Mouse (Mus musculus) lung, postnatal 0 days (tissue): ENCODE results near the gene Slc6a12. TPM values are rescaled to one million over a fixed set of nuclear protein-coding genes. Genes with fewer than 3 reads are reported as not detected.

Source experiments
- ATAC-seq: fragments of 200-750 bp; cut with Nextera tagmentation; 2 replicates; pipeline ENCODE4 v1.8.0; 2017; ENCODE audit warnings: moderate library complexity
- DNase-seq: peaks from one replicate; pipeline ENCODE4 v3.0.0-alpha.2; 2016; ENCODE audit warnings: low spot score
- H3K27ac ChIP-seq: fragments of 300-500 bp; sonication (generic); 2 replicates; pipeline ENCODE4 v1.5.1; 2014; ENCODE audit warnings: antibody characterized with exemption, mild to moderate bottlenecking, low read length, mixed read lengths
- H3K27me3 ChIP-seq: fragments of 300-500 bp; sonication (generic); replicated peaks from 2 replicates; pipeline ENCODE4 v1.6.1; 2014; ENCODE audit warnings: low read length, mixed read lengths; ENCODE audit not compliant: insufficient read depth
- H3K36me3 ChIP-seq: fragments of 300-500 bp; sonication (generic); 2 replicates; pipeline ENCODE4 v1.6.1; 2014; ENCODE audit warnings: low read length, mixed read lengths; ENCODE audit not compliant: insufficient read depth
- H3K4me1 ChIP-seq: fragments of 300-500 bp; sonication (generic); 2 replicates; pipeline ENCODE4 v1.6.1; 2014; ENCODE audit warnings: antibody characterized with exemption, low read depth, low read length, mixed read lengths; ENCODE audit not compliant: insufficient read depth
- H3K4me2 ChIP-seq: fragments of 300-500 bp; sonication (generic); replicated peaks from 2 replicates; pipeline ENCODE4 v1.6.1; 2014; ENCODE audit warnings: low read depth, mild to moderate bottlenecking, low read length, moderate library complexity, mixed read lengths
- H3K4me3 ChIP-seq: fragments of 300-500 bp; sonication (generic); 2 replicates; pipeline ENCODE4 v1.5.1; 2014; ENCODE audit warnings: low read depth, low read length
- H3K9ac ChIP-seq: fragments of 300-500 bp; sonication (generic); replicated peaks from 2 replicates; pipeline ENCODE4 v1.6.1; 2014; ENCODE audit warnings: low read depth, mild to moderate bottlenecking
- H3K9me3 ChIP-seq: fragments of 300-500 bp; sonication (generic); 2 replicates; pipeline ENCODE4 v1.6.1; 2016; ENCODE audit warnings: low read length, mixed read lengths
- CTCF ChIP-seq: IDR thresholded peaks from 2 replicates; pipeline ENCODE4 v1.5.1; 2016; ENCODE audit warnings: antibody characterized with exemption, mild to moderate bottlenecking
- EP300 ChIP-seq: IDR thresholded peaks from 2 replicates; pipeline ENCODE4 v1.6.1; 2016; ENCODE audit warnings: antibody characterized with exemption, mild to moderate bottlenecking, control low read depth
- WGBS: fragments of 180-500 bp; shearing (Covaris S2); extraction: QIAGEN DNeasy Blood & Tissue Kit; methylation state at CpG from one replicate; pipeline ENCODE4 v1.1.7; 2014; 5-methylcytosine and 5-hydroxymethylcytosine counted together
- polyA plus RNA-seq: library from polyadenylated mRNA; unstranded; fragments of >200 nt; fragmentation: Nextera tagmentation; extraction: Ambion mirVana; gene quantifications from 2 replicates; pipeline ENCODE4 v1.2.1, GENCODE M21; 2015

The Slc6a12 gene
- polyA plus RNA-seq, 1 experiment from 2014 or later: not detected

DNA sequence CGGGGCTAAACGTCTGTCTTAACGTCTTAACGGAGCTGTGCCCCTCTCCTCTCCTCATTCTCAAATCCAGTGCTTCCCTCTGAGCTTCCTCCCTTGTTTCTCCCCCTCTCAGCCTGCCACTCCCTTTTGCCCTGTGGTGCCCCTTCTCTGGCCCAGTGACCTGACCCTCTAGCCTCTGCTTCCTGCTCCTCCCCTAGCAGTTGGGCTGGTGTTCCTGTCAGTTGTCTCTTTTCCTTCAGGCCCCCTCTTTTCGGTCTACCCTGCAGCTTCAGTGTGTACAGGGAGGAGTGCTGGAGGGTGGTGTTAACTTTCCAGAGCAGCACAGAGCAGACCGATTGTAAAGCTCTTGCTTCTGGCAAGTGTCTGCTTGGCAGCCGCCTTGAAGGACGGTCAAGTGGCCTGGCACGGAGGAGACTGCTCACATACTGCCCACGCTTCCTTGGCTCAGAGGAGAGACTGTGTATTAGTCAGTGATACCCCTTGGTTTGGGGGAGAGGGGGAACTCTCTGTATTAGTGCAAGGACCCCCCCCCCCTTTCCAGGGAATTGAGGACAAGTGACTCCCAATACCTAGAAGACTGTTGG lies 16.3 kb upstream of the Slc6a12 start:
- H3K27me3 ChIP-seq: no peaks in the 10 kb centered on the region
- H3K4me3 ChIP-seq: no peak overlapping the region
- H3K9ac ChIP-seq: no peak overlapping the region
- no peak overlapping the region for H3K4me2 ChIP-seq
- WGBS: 33% methylated on average over 10 of the region's 10 CpGs
- no peaks in the 10 kb centered on the region for H3K9me3 ChIP-seq
- ATAC-seq (peak; percentile 42), DNase-seq (peak; percentile 58)
- TF ChIP-seq CTCF (no peak), EP300 (no peak)
- no peaks in the 10 kb centered on the region for H3K36me3 ChIP-seq
- no peaks in the 10 kb centered on the region for H3K4me1 ChIP-seq
- H3K27ac ChIP-seq: no peak overlapping the region

DNA sequence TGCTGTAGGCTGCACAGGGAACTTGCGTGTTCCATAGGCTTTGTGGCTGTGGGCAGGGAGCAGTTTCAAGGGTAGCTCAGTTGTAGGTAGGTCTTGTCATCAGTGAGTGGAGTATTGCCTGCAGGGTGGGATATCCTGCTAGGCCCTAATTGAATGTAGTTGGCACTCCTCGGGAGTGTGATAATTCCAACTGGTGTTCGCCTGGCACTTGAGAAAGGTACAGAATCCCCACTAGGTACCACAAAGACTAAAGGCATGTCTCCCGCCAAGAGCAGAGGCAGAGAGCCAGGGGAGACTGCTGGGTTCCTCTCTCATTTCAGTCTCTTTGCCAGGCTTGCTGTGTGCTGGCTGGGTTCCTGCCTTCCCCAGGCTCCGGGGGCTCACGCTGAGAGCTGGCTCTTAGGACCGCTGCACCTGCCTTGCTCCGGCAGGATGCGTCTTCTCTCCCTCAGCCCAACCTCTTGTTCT lies 14.4 kb upstream of the Slc6a12 start:
- TF ChIP-seq EP300 (no peak), CTCF (no peak)
- DNase-seq (no peak), ATAC-seq (no peak)
- no peak overlapping the region for H3K9ac ChIP-seq
- no peaks in the 10 kb centered on the region for H3K36me3 ChIP-seq
- H3K27me3 ChIP-seq: no peaks in the 10 kb centered on the region
- no peak overlapping the region for H3K4me3 ChIP-seq
- no peak overlapping the region for H3K27ac ChIP-seq
- no peaks in the 10 kb centered on the region for H3K9me3 ChIP-seq
- H3K4me2 ChIP-seq: no peak overlapping the region
- 67% methylated on average over 9 of the region's 9 CpGs for WGBS
- H3K4me1 ChIP-seq: no peaks in the 10 kb centered on the region

DNA sequence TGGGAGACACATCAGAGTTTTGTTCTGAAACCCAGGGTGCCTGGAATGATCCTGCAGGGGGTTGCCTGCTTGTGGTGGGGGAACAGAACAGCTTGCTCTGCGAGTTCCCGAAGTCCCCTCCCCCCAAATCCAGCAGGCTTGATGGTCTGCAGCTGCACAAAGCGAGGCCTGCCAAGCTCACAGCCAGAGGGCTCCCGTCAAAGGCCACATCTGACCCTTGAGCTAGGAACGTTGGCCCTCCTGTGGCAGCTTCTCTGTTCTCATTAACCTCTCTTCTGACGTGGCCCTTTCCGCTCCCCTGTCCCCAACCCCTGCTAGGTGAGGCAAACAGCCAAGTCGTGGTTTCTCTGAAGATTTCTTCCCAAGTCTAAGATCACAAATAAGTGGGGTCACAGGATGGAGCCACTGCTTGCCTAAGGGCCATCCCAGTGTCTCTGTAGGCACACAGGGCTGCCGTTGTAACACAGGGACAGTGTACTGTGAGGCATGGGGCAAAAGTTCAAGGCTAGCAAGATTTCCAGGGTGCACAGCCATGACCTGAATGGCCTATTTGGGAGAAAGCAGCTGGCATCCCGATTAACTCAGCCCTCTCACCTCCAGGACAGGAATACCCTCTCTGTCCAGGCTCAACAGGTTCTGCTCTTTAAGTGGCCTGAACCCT lies 12.9 kb upstream of the Slc6a12 start:
- ATAC-seq (peak; percentile 81), DNase-seq (peak; percentile 51)
- Histone ChIP-seq H3K27me3 (no peaks in the 10 kb centered on the region), H3K27ac (no peak overlapping the region), H3K4me3 (no peak overlapping the region), H3K9me3 (no peaks in the 10 kb centered on the region), H3K4me2 (no peak overlapping the region), H3K36me3 (no peaks in the 10 kb centered on the region), H3K4me1 (no peaks in the 10 kb centered on the region), H3K9ac (no peak overlapping the region)
- TF ChIP-seq CTCF (peak; percentile 32; the same call in 1 of the 2 replicates), EP300 (no peak)
- WGBS: 21% methylated on average over 10 of the region's 10 CpGs

GRCm38 (mm10) chr6:121335841-121336240 lies 7.0 kb upstream of the Slc6a12 start:
- Histone ChIP-seq H3K9me3 (no peaks in the 10 kb centered on the region), H3K4me1 (no peaks in the 10 kb centered on the region), H3K36me3 (no peaks in the 10 kb centered on the region), H3K9ac (no peak overlapping the region), H3K27me3 (no peaks in the 10 kb centered on the region), H3K27ac (no peak overlapping the region), H3K4me3 (no peak overlapping the region), H3K4me2 (no peak overlapping the region)
- WGBS: 83% methylated on average over 9 of the region's 9 CpGs
- DNase-seq: no peak
- TF ChIP-seq CTCF (no peak), EP300 (no peak)
- no peak for ATAC-seq

DNA sequence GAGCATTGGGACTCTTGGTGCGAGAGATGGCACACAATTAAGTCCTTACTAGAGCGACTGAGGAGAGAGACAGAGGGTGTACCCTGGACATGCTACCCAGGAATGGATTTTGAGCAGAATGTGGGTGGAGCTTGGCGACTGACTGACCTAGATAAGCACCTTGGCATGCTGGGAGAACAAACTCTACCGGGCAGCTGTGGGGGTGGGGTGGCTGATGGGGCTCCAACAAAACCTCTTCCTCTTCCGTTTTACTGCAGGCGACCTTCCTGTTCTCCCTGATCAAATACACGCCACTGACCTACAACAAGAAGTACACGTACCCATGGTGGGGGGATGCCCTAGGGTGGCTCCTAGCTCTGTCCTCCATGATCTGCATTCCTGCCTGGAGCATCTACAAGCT lies 6.3 kb upstream of the Slc6a12 start:
- 30% methylated on average over 8 of the region's 8 CpGs for WGBS
- H3K4me3 ChIP-seq: no peak overlapping the region
- DNase-seq: no peak

DNA sequence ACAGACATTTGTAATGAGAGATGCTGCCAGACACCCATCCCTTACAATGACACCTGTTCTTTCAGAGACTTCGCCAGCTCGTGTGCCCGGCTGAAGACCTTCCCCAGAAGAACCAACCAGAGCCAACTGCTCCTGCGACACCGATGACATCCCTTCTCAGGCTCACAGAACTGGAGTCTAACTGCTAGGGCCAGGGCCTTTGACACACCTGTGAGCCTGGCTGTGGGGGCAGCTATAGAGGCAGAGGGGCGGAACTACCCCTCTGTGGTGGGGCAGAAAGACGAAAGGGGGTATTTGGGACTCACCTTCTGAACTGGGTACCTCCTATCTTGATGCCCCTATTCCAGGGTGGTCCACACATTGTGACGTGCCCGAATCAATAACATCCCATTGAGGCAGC lies 5.6 kb upstream of the Slc6a12 start:
- ATAC-seq: no peak
- H3K4me1 ChIP-seq: no peaks in the 10 kb centered on the region
- 93% methylated on average over 9 of the region's 9 CpGs for WGBS

More for the DNA sequence above, 6.3 kb upstream of the Slc6a12 start:
- Histone ChIP-seq H3K4me1 (no peaks in the 10 kb centered on the region), H3K27me3 (no peaks in the 10 kb centered on the region), H3K36me3 (no peaks in the 10 kb centered on the region), H3K9ac (no peak overlapping the region), H3K4me2 (no peak overlapping the region), H3K9me3 (no peaks in the 10 kb centered on the region), H3K27ac (no peak overlapping the region)
- TF ChIP-seq CTCF (no peak), EP300 (no peak)
- ATAC-seq: no peak

More for the DNA sequence above, 5.6 kb upstream of the Slc6a12 start:
- Histone ChIP-seq H3K27me3 (no peaks in the 10 kb centered on the region), H3K4me3 (no peak overlapping the region), H3K9ac (no peak overlapping the region), H3K36me3 (no peaks in the 10 kb centered on the region), H3K9me3 (no peaks in the 10 kb centered on the region), H3K27ac (no peak overlapping the region), H3K4me2 (no peak overlapping the region)
- TF ChIP-seq EP300 (no peak), CTCF (no peak)
- no peak for DNase-seq
